Mouse (Mus musculus): ENCODE results near the gene Rbfox1.

Rbfox1 gene

DNA sequence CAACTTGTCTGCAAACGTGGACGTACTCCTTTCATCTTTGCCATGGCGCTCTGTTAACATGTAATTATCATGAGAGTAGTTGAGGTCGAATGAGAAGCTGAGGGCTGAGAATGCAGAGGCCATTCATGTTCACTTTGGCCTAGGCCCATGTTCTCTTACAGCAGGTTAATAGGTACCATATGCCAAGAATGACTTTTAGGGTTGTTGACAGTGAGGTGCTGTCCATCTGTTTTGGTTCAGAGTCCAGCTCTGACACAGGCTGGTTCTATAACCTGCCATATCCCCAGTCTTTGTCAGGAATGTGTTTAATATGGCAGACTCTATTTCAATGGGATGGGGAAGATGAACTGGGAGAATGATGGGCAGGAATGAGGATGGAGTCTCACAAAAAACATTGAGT, 1174.4 kb downstream of the Rbfox1 start:
- in situ Hi-C loops (cut with MboI; ENCODE audit: low pct_unique_long_range_greater_than_20kb in 1 of 2, low sequenced_read_pairs in 2 of 2, unreplicated experiment in 1 of 2): no loop called here

DNA sequence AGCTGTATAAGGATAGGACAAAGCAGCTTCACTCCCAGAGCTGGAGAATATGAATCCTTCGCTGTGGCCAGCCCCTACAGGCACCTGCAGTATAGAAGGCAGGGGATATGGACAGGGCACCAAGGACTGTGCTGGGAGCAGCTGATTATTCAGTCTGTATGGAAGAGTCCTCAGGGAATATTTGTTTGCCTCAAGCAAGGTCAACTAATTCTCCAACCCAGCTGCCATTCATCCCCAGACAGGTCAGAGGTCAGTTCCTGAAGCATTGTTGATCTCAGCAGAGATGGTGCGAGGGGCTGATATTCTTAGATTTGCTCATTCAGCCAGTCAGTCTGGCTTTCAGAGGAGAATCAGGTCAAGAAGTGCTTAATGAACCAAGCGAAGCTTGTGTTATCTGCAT, 1175.7 kb downstream of the Rbfox1 start:
- in situ Hi-C loops (cut with MboI; ENCODE audit: low pct_unique_long_range_greater_than_20kb in 1 of 2, low sequenced_read_pairs in 2 of 2, unreplicated experiment in 1 of 2): no loop called here

DNA sequence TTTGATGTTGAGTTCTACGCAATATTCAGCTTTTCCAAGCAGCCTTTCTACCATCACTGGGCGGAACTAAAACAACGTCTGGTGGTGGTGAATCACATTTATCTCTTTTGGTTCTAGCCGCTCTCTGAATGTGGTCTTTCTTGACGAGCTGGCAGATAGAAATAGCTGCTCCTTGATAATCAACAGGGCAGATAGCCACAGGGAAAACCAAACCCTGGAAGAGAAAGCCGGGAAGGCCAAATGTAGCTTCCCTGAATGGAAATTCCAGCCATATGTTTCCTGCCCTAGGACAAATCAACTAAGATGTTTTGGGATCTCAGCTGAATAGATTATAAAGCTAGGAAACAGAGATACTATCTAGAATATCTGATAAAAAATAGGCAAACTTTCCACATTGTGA, 1177.4 kb downstream of the Rbfox1 start:
- in situ Hi-C loops (cut with MboI; ENCODE audit: low pct_unique_long_range_greater_than_20kb in 1 of 2, low sequenced_read_pairs in 2 of 2, unreplicated experiment in 1 of 2): no loop called here

DNA sequence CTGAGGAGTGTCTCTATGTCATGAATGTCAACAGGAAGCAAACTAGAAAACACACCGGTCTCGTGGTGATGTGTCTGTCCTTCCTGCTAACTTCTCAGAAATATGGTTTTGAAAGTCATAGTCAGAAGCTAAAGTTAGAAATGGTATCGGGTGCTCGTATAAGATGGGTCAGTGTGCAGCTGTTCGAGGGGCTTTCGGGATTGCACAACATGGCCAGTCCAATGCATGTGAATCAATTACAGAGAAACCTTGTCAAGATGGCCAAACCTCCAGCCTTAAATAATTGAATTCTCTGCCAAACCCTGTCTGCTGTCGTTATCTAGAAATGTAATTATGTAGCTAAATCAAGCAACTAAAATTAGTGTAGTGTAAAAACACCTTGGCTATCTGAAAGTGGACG, 1182.0 kb downstream of the Rbfox1 start:
- in situ Hi-C loops (cut with MboI; ENCODE audit: low pct_unique_long_range_greater_than_20kb in 1 of 2, low sequenced_read_pairs in 2 of 2, unreplicated experiment in 1 of 2): no loop called here

DNA sequence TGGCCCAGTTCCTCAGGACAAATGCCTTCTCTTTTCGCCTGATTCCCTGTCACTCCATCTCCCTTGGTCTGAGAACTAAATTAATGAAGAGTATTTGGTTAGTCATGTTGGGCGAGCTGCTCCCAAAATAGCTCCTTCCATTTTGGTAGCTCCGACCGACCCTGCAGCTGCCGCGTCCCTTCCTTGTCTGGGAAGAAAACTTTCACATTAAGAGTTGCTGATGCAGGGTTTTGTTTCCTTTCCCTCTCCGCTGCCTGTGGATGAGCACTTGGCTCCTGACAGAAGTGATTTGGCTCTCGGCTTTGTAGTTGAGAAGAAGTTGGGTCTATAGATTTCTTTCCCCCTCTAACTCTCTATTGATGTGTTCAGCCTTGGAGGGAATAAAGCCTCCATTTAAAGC, 1184.4 kb downstream of the Rbfox1 start:
- in situ Hi-C loops (cut with MboI; ENCODE audit: low pct_unique_long_range_greater_than_20kb in 1 of 2, low sequenced_read_pairs in 2 of 2, unreplicated experiment in 1 of 2): no loop called here

DNA sequence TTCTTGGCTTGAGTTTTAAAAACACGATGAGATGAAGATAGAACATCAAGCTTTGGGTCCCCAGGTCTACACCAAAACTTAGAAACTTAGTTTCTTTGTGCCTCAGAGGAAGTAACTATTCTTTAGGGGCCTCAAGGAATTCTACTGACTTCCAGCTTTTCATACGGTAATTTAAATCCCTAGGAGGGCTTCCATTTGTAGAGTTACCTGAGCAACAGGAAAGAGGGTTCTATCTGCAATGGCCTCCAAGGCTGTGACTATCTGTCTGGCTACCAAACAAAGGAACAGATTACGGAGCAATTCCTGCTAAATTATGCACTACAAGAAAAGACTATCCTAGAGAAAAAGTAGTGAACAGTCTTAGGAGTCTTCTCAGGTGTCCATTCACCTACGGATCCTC, 1189.6 kb downstream of the Rbfox1 start:
- in situ Hi-C loops (cut with MboI; ENCODE audit: low pct_unique_long_range_greater_than_20kb in 1 of 2, low sequenced_read_pairs in 2 of 2, unreplicated experiment in 1 of 2): no loop called here

- in situ Hi-C loops (cut with MboI; ENCODE audit: low pct_unique_long_range_greater_than_20kb in 1 of 2, low sequenced_read_pairs in 2 of 2, unreplicated experiment in 1 of 2): no loop called here
Measured at GRCm38 (mm10) chr16:7075749-7076148, 1190.6 kb downstream of the Rbfox1 start.

GRCm38 (mm10) chr16:7076305-7076704, 1191.2 kb downstream of the Rbfox1 start:
- in situ Hi-C loops (cut with MboI; ENCODE audit: low pct_unique_long_range_greater_than_20kb in 1 of 2, low sequenced_read_pairs in 2 of 2, unreplicated experiment in 1 of 2): no loop called here

DNA sequence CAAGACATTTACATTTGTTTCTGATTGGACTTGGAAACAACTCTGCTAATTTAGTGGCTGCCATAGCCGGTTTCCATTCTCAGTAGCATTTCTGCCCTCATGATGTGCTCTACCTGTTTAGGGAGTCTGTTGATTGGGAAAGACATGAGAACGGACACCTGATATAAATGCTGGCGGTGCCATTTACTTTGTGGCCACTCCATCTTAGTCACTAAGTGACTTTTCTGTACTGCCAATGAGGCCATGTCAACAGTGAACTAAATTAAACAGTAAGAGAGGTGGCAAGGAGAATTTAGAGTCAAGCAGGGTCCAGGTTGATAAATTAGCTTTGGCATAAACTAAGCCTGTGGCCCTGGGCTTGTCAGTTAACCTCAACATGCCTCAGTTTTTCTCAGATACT, 1191.6 kb downstream of the Rbfox1 start:
- in situ Hi-C loops (cut with MboI; ENCODE audit: low pct_unique_long_range_greater_than_20kb in 1 of 2, low sequenced_read_pairs in 2 of 2, unreplicated experiment in 1 of 2): no loop called here

DNA sequence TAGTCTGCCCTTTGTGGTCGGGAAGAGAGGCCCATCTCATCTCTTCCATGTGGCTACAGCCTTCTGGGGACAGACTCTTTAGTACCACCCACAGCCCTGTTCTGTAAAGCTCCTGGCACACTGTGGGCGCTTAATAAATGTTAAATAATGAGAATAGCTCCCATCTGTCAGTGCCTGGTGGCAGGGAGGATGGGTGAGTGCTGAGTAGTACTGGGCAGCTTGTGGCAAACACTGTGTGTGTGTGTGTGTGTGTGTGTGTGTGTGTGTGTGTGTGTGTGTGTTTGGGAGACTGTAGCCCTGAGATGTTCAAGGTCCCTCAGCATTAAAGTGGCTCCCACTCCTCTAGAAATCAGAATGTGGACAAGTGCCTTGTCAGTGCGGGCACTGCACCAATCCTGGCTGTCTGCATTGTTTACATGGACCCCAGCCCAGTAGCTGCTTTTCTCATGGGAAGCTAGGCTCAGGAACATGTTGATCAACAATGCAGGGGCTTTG, 1196.0 kb downstream of the Rbfox1 start:
- in situ Hi-C loops (cut with MboI; ENCODE audit: low pct_unique_long_range_greater_than_20kb in 1 of 2, low sequenced_read_pairs in 2 of 2, unreplicated experiment in 1 of 2): no loop called here

GRCm38 (mm10) chr16:7081684-7082255, 1196.6 kb downstream of the Rbfox1 start:
- in situ Hi-C loops (cut with MboI; ENCODE audit: low pct_unique_long_range_greater_than_20kb in 1 of 2, low sequenced_read_pairs in 2 of 2, unreplicated experiment in 1 of 2): no loop called here

DNA sequence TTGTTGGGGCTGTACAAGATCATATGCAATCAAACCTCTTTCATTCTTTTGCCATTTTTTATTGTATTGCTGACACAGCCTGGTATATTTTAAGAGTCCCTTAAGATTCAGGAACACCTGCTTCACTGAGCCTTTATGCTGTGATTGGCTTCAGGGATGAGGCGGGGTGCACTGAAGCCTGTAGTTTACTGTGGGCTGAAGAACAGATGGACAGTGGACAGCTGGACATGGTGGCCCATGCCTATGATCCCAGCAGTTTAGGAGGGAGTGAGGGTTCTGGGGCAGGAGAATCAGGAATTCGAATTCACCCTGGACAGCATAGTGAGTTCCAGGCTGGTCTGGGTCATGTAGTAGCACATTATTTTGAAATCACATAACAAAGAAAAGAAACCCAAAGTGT, 1198.8 kb downstream of the Rbfox1 start:
- in situ Hi-C loops (cut with MboI; ENCODE audit: low pct_unique_long_range_greater_than_20kb in 1 of 2, low sequenced_read_pairs in 2 of 2, unreplicated experiment in 1 of 2): no loop called here

DNA sequence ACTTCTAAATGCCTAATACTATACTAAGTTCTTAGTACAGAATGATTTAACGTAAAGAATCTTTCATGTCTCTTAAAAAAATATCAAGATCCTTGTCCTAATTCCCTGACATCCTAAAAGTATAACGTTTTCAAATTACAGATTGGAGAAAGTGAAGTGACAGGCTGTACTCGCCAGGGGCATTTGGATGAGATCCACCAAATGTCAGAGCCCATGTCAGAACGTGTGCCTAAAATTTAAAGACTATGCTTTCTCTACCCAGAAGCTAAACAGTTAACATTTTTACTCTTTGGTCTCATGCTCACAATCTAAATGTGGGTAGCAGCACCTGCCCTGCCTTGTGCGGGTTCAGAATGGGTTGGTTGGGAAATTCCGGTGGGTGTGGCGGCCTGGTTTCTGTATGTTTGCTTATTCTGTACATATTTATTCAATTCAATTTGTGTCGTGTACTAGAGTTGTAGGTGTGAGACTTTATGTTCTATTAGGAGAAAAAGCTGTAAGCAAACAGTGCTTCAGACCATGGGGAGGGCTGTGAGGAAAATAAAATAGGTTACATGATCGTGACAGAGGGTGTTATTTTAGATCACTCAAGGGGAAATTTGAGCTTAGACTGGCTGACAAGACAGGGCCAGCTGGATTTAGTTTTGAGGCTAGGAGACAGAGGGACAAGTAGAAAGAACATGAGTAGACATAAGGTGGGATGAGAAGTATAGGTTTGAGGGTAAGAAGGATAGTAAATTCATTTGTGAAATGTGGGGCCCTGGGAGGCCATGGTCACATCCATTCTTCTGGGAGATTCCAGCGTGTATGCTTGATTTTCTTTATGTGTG, 1203.7 kb downstream of the Rbfox1 start:
- in situ Hi-C loops (cut with MboI; ENCODE audit: low pct_unique_long_range_greater_than_20kb in 1 of 2, low sequenced_read_pairs in 2 of 2, unreplicated experiment in 1 of 2): no loop called here

- in situ Hi-C loops (cut with MboI; ENCODE audit: low pct_unique_long_range_greater_than_20kb in 1 of 2, low sequenced_read_pairs in 2 of 2, unreplicated experiment in 1 of 2): no loop called here
Measured at GRCm38 (mm10) chr16:7089475-7089874, 1204.3 kb downstream of the Rbfox1 start.

- in situ Hi-C loops (cut with MboI; ENCODE audit: low pct_unique_long_range_greater_than_20kb in 1 of 2, low sequenced_read_pairs in 2 of 2, unreplicated experiment in 1 of 2): no loop called here
Measured at GRCm38 (mm10) chr16:7090205-7090604, 1205.0 kb downstream of the Rbfox1 start.

DNA sequence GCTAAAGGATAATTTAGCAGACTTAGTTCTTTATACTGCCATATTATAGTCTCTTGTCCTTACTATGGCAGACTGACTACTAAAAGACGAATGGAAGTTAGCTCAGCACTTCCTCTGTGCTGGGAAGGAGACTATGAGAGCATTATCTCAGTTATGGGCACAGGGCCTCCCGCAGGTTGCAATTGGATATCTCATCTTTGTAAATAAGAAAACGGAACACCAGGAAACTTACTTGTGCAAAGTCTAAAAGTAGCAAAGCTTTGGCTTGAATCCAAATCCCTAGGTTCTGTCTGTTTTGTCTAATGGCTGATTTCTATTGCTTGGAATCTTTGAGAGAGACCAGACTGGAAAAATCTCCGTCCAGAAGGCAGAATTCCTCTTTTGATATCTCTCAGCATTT, 1207.7 kb downstream of the Rbfox1 start:
- in situ Hi-C loops (cut with MboI; ENCODE audit: low pct_unique_long_range_greater_than_20kb in 1 of 2, low sequenced_read_pairs in 2 of 2, unreplicated experiment in 1 of 2): no loop called here

DNA sequence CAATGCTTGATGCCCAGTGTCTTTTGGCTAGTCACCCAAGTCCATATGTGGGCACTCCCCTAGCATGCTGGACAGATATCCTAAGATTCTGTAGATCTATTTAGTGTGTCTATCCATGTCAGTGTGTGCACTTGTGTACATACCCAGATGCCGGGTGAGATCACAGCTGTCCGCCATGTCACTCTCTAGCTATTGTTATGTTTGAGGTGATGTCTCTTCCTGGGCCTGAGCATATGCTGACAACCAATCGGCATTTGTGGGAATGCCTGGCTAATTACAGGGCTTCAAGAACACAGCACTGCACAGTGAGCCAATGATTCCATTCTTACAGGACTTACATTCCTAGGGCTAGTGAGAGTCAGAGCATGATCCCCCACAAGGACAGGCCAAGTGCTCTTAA, 1208.5 kb downstream of the Rbfox1 start:
- in situ Hi-C loops (cut with MboI; ENCODE audit: low pct_unique_long_range_greater_than_20kb in 1 of 2, low sequenced_read_pairs in 2 of 2, unreplicated experiment in 1 of 2): no loop called here

DNA sequence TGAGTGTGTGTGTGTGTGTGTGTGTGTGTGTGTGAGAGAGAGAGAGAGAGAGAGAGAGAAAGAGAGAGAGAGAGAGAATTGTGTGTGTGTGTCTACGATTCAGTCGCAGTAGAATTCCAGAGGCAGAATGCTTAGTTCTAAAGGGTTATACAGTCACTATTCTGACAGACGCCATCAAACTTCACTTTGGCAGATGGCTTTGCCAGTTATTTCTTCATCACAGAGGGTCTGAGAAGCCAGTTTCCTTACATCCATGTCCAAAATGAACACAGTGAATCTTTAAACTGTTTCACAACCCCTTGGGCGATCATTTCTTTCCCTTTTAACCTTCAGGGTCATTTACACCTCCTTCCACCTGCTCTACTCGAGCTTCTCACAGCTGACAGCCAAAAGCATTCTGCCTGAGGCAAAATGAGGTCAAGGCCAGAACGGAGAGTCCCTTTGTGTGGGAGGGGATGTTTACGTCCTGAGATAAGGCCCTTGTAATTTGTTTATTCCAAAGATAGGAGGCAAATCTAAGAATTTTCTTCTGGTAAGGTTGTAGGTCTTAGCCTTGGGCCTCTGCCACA, 1209.1 kb downstream of the Rbfox1 start:
- in situ Hi-C loops (cut with MboI; ENCODE audit: low pct_unique_long_range_greater_than_20kb in 1 of 2, low sequenced_read_pairs in 2 of 2, unreplicated experiment in 1 of 2): no loop called here

DNA sequence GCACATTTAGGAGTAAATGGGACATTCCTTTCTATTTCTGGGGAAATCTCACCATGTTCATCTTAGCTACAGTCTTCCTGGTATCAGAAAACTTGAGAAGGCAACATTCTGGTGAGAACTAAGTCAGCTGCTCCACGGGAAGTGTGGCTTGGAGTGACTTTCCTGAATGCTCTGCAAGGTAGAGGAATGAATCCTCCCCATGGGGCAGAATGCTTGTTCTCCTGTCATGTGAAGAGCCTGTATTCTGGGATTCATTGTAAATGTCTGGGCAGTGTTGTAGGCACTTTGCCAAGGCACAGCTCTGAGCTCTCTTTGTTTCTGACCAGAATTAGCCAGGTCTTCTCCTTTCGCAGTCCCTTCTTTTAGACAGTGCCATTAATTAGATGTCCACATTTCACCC, 1211.9 kb downstream of the Rbfox1 start:
- in situ Hi-C loops (cut with MboI; ENCODE audit: low pct_unique_long_range_greater_than_20kb in 1 of 2, low sequenced_read_pairs in 2 of 2, unreplicated experiment in 1 of 2): no loop called here

Data from mouse embryonic stem cell (cell line).